Mouse (Mus musculus) stomach, embryonic 14.5 days (tissue): ENCODE measurements around the gene Isg20. TPM values are rescaled to one million over a fixed set of nuclear protein-coding genes. Genes with fewer than 3 reads are reported as not detected.

Experiments used
- ATAC-seq: fragments of 200-750 bp; cut with Nextera tagmentation; 2 replicates; pipeline ENCODE4 v1.8.0; 2017; ENCODE audit warnings: low read depth, moderate TSS enrichment; ENCODE audit not compliant: insufficient number of reproducible peaks, insufficient read depth, low FRiP score
- H3K27ac ChIP-seq: fragments of 300-500 bp; sonication (generic); 2 replicates; pipeline ENCODE4 v1.5.1; 2014; ENCODE audit warnings: mild to moderate bottlenecking, low read length, moderate library complexity, mixed read lengths
- H3K27me3 ChIP-seq: fragments of 300-500 bp; sonication (generic); 2 replicates; pipeline ENCODE4 v1.6.1; 2014; ENCODE audit warnings: low read length, control low read depth, mixed read lengths; ENCODE audit not compliant: control insufficient read depth, insufficient read depth
- H3K36me3 ChIP-seq: fragments of 300-500 bp; sonication (generic); 2 replicates; pipeline ENCODE4 v1.6.1; 2014; ENCODE audit warnings: mild to moderate bottlenecking, control low read depth, low read length, moderate library complexity, mixed read lengths; ENCODE audit not compliant: control insufficient read depth, insufficient read depth
- H3K4me1 ChIP-seq: fragments of 300-500 bp; sonication (generic); 2 replicates; pipeline ENCODE4 v1.6.1; 2014; ENCODE audit warnings: low read length, control low read depth, mixed read lengths; ENCODE audit not compliant: control insufficient read depth, insufficient read depth
- H3K4me2 ChIP-seq: fragments of 300-500 bp; sonication (generic); replicated peaks from 2 replicates; pipeline ENCODE4 v1.6.1; 2014; ENCODE audit warnings: low read depth, low read length, control low read depth
- H3K4me3 ChIP-seq: fragments of 300-500 bp; sonication (generic); 2 replicates; pipeline ENCODE4 v1.5.1; 2014; ENCODE audit warnings: low read depth, low read length, control low read depth
- H3K9ac ChIP-seq: fragments of 300-500 bp; sonication (generic); replicated peaks from 2 replicates; pipeline ENCODE4 v1.6.1; 2014; ENCODE audit warnings: low read depth, mild to moderate bottlenecking, control low read depth, low read length, moderate library complexity, mixed read lengths
- H3K9me3 ChIP-seq: fragments of 300-500 bp; sonication (generic); 2 replicates; pipeline ENCODE4 v1.6.1; 2016; ENCODE audit warnings: low read depth, low read length, control low read depth; ENCODE audit not compliant: control insufficient read depth
- WGBS: fragments of 180-500 bp; shearing (Covaris S2); extraction: QIAGEN DNeasy Blood & Tissue Kit; methylation state at CpG from one replicate; pipeline ENCODE4 v1.1.7; 2014; 5-methylcytosine and 5-hydroxymethylcytosine counted together
- polyA plus RNA-seq: library from polyadenylated mRNA; unstranded; fragments of >200 nt; fragmentation: Nextera tagmentation; extraction: Ambion mirVana; gene quantifications from 2 replicates; pipeline ENCODE4 v1.2.1, GENCODE M21; 2014

Gene Isg20
- polyA plus RNA-seq, 1 experiment from 2014 or later = 16.0 TPM

DNA sequence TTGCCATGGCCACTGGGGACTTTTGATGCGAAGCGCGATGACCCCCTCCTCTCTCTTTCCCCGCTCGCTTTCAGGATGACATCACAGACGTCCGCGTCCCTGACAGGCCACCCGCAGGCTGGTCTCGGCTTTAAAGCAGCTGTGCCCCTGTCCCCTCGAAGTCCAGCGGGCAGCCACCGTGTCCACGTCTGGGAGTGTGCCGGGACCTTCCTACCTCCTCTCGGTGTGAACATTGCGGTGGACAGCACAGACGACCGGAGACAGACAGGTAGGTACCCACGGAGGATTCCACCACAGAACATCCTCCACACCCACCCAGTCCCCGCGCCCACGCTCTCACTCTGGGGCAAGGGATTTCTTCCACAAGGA, 30.8 kb upstream of the Isg20 start:
- H3K4me1 ChIP-seq = no peaks in the 10 kb centered on the region; the same call in 1 of the 2 replicates
- H3K9ac ChIP-seq = no peak overlapping the region
- WGBS = 2% methylated on average over 22 of the region's 23 CpGs
- peaks cover 14% of the 10 kb centered on the region; the same call in 1 of the 2 replicates for H3K27me3 ChIP-seq
- peak; percentile 35; the same call in 1 of the 2 replicates for ATAC-seq
- H3K36me3 ChIP-seq = no peaks in the 10 kb centered on the region
- peak overlapping the region; percentile 20 for H3K4me3 ChIP-seq
- H3K27ac ChIP-seq = no peak overlapping the region
- peak overlapping the region; percentile 39 for H3K4me2 ChIP-seq
- no peaks in the 10 kb centered on the region for H3K9me3 ChIP-seq

DNA sequence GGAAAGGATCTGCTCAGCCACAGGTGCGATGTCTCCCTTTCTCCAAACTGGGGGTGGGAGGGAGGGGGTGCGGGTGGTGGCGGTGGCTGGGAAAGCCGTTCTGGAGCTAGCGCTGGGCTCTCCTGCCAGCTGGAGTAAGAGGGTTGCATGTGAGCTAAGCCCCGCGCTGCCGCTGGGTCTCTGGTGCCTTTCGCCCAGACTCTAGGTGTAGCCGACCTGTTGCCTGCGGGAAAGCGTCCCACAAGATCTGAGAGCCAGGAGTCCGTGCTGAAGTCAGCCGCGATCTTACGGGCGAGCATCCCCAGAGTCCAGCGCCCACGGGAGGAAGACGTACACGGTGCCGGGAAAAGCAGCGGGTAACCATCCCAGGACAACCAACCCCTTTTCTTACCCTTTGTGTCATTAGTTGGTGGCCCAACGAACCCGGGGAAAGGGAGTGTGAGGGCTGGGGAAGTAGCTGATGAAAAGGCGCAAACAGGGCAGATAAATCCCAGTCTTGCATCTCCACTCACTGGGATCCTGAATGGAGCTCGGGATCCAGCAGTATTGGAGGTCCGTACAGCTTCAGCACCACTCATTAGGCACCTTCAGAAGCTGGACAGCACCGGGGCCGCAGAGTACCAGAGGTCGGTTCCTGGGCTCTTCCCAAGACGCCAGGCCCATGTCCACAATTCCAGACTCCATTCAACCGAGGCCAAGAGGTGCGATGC, 30.1 kb upstream of the Isg20 start:
- 1% methylated on average over 34 of the region's 34 CpGs for WGBS
- Histone ChIP-seq H3K27ac (no peak overlapping the region), H3K4me1 (no peaks in the 10 kb centered on the region; the same call in 1 of the 2 replicates), H3K9me3 (no peaks in the 10 kb centered on the region), H3K4me3 (peak overlapping the region; percentile 20), H3K36me3 (no peaks in the 10 kb centered on the region), H3K9ac (no peak overlapping the region), H3K27me3 (peaks cover 14% of the 10 kb centered on the region; the same call in 1 of the 2 replicates), H3K4me2 (peak overlapping the region; percentile 39; the same call in 1 of the 2 replicates)
- no peak for ATAC-seq

DNA sequence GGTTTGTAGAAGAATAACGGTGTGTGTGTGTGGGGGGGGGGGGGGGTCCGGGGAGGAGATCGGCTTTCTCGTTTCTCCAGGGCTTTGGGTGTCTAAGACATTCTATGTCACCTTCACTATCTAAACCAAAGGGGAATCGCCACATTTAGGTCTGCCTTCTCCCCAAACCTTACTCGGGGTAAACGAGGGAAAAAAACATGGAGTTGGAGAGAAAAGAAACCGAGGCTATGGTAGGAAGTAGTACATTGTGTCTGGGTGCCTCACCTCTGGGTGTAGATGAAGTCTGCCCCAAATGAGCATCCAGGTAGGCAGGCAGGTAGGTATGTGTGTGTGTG, 29.5 kb upstream of the Isg20 start:
- Histone ChIP-seq H3K4me1 (no peaks in the 10 kb centered on the region; the same call in 1 of the 2 replicates), H3K4me3 (no peak overlapping the region), H3K27ac (no peak overlapping the region), H3K4me2 (no peak overlapping the region), H3K36me3 (no peaks in the 10 kb centered on the region), H3K9ac (no peak overlapping the region), H3K27me3 (peaks cover 14% of the 10 kb centered on the region; the same call in 1 of the 2 replicates), H3K9me3 (no peaks in the 10 kb centered on the region)
- ATAC-seq = no peak
- WGBS = 18% methylated on average over 8 of the region's 8 CpGs

DNA sequence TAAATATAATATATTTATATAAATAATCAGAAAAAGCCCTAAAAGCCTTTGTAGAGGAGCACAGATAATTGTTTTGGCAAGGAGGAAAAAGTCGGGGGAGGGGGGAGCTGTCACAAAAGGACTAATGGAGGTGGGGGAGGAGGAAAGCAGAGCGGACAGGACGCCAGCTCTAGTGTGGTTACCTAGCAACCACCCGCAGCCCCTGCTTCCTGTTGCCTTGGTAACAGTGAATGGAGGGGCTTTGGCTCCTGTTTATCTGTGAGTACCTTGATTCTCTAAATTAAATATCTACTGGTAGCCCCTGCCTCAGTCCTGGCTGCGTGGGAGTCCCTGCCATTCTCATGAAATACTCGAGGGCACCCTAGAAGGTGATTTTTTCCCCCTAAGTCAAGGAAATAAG, 29.1 kb upstream of the Isg20 start:
- Histone ChIP-seq H3K9ac (no peak overlapping the region), H3K36me3 (no peaks in the 10 kb centered on the region), H3K4me1 (no peaks in the 10 kb centered on the region; the same call in 1 of the 2 replicates), H3K9me3 (no peaks in the 10 kb centered on the region), H3K4me3 (no peak overlapping the region), H3K27ac (no peak overlapping the region), H3K4me2 (no peak overlapping the region), H3K27me3 (peaks cover 14% of the 10 kb centered on the region; the same call in 1 of the 2 replicates)
- 9% methylated on average over 6 of the region's 6 CpGs for WGBS
- no peak for ATAC-seq

DNA sequence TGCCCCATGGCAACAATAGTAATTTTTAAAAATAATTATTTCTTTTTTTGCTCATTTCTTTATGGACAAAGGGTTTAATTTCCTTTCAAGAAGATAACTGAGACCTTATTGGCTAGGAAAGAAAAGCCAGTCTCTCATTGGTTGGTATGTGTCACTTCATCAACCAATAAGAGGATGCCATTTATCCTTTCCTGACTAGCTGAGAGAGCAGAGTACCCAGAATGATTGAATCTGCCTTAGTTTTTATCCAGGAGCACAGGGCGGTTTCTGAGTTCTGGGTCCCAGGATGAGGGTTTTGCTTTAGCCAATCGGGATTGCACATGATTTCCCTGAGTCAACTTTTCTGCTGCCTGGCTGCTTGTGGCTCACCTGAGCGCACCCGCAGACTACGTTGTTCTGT, 27.8 kb upstream of the Isg20 start:
- Histone ChIP-seq H3K9me3 (no peaks in the 10 kb centered on the region), H3K27me3 (peaks cover 14% of the 10 kb centered on the region; the same call in 1 of the 2 replicates), H3K36me3 (no peaks in the 10 kb centered on the region), H3K4me1 (no peaks in the 10 kb centered on the region; the same call in 1 of the 2 replicates), H3K27ac (no peak overlapping the region), H3K4me3 (no peak overlapping the region), H3K4me2 (no peak overlapping the region), H3K9ac (no peak overlapping the region)
- no peak for ATAC-seq
- 80% methylated on average over 5 of the region's 5 CpGs for WGBS

DNA sequence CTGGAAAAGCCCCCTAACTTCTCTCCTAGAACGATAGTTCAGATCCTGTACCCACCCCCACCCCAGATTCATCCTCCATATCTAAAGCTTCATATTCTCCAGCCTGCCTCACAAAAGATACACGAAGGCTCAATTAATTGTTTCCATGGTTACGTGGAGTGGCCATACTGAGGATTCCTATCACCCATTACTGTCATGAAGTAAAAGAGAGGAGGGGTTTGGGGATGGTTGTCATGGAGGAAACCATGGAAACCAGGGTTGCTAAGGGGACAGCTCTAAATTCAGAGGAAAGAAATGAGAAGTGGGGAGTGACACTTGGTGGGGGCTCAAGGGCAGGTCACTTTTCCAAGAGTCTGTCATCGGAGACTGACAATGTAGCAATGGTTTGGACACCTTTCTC, 26.7 kb upstream of the Isg20 start:
- Histone ChIP-seq H3K9ac (no peak overlapping the region), H3K27me3 (peaks cover 14% of the 10 kb centered on the region; the same call in 1 of the 2 replicates), H3K9me3 (no peaks in the 10 kb centered on the region), H3K4me2 (no peak overlapping the region), H3K27ac (no peak overlapping the region), H3K4me1 (no peaks in the 10 kb centered on the region; the same call in 1 of the 2 replicates), H3K4me3 (no peak overlapping the region), H3K36me3 (no peaks in the 10 kb centered on the region)
- ATAC-seq = no peak
- WGBS = 74% methylated on average over 4 of the region's 4 CpGs

DNA sequence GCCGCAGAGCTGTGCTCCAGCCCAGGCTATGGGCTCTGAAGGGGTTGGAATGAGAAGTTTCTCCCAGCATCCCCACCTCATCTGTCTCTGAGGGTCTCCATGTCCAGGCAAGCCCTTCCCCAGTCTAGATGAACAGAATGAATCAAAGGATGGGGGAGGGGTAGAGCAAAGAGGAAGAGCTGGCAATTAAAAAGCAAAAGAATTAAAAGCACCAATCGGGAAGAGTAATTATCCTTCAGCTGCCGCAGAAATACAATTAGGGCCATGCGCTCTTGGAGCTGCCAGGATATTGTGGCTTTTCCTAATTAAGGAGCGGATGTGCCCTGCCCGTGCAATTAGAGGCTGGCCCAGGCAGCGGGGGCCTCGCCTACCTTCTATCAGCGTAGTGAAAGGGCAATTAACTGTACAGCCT, 25.8 kb upstream of the Isg20 start:
- H3K9ac ChIP-seq = no peak overlapping the region
- H3K36me3 ChIP-seq = no peaks in the 10 kb centered on the region
- WGBS = 68% methylated on average over 9 of the region's 9 CpGs
- no peak overlapping the region for H3K4me3 ChIP-seq
- no peaks in the 10 kb centered on the region; the same call in 1 of the 2 replicates for H3K4me1 ChIP-seq
- peaks cover 13% of the 10 kb centered on the region; the same call in 1 of the 2 replicates for H3K27me3 ChIP-seq
- H3K9me3 ChIP-seq = no peaks in the 10 kb centered on the region
- no peak overlapping the region for H3K4me2 ChIP-seq
- ATAC-seq = no peak
- H3K27ac ChIP-seq = no peak overlapping the region

DNA sequence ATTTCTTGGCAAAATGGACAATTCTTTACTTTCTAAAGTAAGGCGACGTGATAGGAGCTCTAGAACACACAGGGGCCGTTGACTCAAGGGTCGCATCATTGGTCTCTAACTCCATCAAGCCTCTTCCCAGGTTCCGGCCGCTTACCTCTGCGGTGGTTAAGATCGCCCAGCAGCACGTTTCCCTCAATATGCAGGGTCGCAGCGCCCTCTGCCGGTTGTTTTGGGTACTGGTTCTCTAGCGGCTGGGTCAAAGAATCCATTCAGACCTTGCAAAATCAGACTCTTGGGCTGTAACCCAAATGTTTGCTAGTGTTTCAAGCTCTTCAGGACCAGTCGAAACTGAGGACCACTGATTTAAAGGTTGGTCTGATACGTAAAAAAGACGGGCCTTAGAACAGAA, 22.6 kb upstream of the Isg20 start:
- H3K36me3 ChIP-seq = no peaks in the 10 kb centered on the region
- no peak overlapping the region for H3K9ac ChIP-seq
- no peak for ATAC-seq
- H3K27me3 ChIP-seq = no peaks in the 10 kb centered on the region
- no peak overlapping the region for H3K4me3 ChIP-seq
- 3% methylated on average over 16 of the region's 16 CpGs for WGBS
- H3K27ac ChIP-seq = no peak overlapping the region
- H3K9me3 ChIP-seq = no peaks in the 10 kb centered on the region
- H3K4me1 ChIP-seq = no peaks in the 10 kb centered on the region
- H3K4me2 ChIP-seq = no peak overlapping the region

DNA sequence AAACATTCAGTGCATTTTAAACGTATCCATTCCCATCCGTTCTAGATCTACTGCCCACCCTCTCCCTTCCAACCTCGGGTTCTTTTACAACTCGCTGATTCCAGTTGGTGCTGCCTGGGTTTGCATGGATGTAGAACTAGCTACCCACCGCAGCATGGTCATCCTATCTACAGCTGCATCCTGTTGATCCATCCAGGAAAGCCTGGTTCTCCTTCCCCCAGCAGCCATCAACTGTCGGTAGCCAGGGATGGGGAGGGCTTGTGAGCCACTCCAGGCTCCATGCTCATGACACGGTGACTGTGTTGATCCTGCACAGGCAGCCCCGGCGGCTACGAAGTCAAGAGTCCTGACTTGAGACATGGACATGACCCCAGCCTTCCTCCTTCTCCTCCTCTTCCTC, 19.3 kb upstream of the Isg20 start:
- no peaks in the 10 kb centered on the region for H3K36me3 ChIP-seq
- H3K9ac ChIP-seq = no peak overlapping the region
- H3K4me1 ChIP-seq = no peaks in the 10 kb centered on the region; the same call in 1 of the 2 replicates
- H3K27ac ChIP-seq = no peak overlapping the region
- no peak overlapping the region for H3K4me2 ChIP-seq
- no peak for ATAC-seq
- H3K9me3 ChIP-seq = no peaks in the 10 kb centered on the region
- H3K4me3 ChIP-seq = no peak overlapping the region
- no peaks in the 10 kb centered on the region for H3K27me3 ChIP-seq
- 81% methylated on average over 10 of the region's 10 CpGs for WGBS
